Mouse (Mus musculus) layer of hippocampus, postnatal 14 days (tissue): ENCODE data around the gene Rnf220. TPM values are rescaled to one million over a fixed set of nuclear protein-coding genes. Genes with fewer than 3 reads are reported as not detected.

ENCODE experiments used
- DNase-seq, 2 experiments: peaks; one replicate each; pipeline ENCODE4 v3.0.0; 2021 to 2022; ENCODE audit warnings: low spot score in 2 of 2, mixed read lengths in 1 of 2
- long read RNA-seq, 2 experiments: library from polyadenylated mRNA; stranded (forward); transcript quantifications; one replicate each; pipeline ENCODE4 v2.0.0; 2021
- total RNA-seq, 2 experiments: library from RNA; stranded (reverse); gene quantifications; 2 replicates each; pipeline ENCODE4 v1.2.3; 2021

The Rnf220 gene
- 100 to 1,000 TPM; 140 to 146 TPM for total RNA-seq
- long read RNA-seq, experiment 1, transcript Rnf220-212 (11 exons, 1,949 nt), result major isoform, 12 of 163 reads
- long read RNA-seq, experiment 1, partial matches to known transcripts, result 6 of 163 reads
- long read RNA-seq, experiment 1, other reads (novel, unspliced or antisense), result 139 of 163 reads
- long read RNA-seq, experiment 2, transcript Rnf220-214 (3 exons, 728 nt), result major isoform, 10 of 181 reads
- long read RNA-seq, experiment 2, transcript Rnf220-212 (11 exons, 1,949 nt), result minor isoform, 6 of 181 reads
- long read RNA-seq, experiment 2, partial matches to known transcripts, result 5 of 181 reads
- long read RNA-seq, experiment 2, other reads (novel, unspliced or antisense), result 159 of 181 reads

GRCm38 (mm10) chr4:117496482-117497165 lies at the start of gene Rnf220:
Rnf220 (minus strand) TSS chr4:117497052.
- peak in 1 of 2 experiments; percentile 34 for DNase-seq

GRCm38 (mm10) chr4:117546616-117547015 lies 49.8 kb upstream of the Rnf220 start:
- DNase-seq, result no peak

GRCm38 (mm10) chr4:117545448-117545847 lies 48.6 kb upstream of the Rnf220 start:
- no peak for DNase-seq

- no peak for DNase-seq
Measured at GRCm38 (mm10) chr4:117540571-117540970, 43.7 kb upstream of the Rnf220 start.

DNA sequence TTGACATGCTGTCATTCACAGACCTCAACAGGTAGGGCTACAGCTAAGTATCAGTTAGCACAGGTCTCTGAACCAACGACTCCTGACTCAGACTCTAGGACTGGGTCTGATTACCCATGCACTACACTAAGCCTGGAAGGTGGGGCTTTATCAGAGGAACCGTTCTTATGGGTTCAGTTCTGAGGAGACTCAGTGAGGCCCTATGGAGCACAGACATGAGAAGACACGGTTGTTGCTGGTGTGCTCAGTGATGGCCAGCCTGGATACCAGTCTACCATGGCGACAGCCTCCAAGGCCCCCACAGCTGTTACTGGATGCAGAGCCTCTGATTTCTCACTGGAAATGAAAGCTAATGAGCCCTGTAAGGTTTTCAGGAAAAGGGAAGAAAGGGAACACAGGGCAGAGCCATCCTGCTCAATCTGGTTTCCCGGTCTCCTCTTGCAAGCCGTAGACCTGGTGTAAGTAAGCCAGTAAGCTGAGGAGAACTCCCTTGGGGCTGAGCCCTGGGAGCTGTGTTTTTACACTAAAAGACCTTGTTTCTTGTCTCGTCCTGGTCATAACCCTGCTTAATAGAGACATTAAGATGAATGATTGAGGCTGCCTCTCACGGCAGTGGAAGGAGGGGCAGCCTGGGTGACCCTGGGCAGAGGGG lies 42.6 kb upstream of the Rnf220 start:
- no peak for DNase-seq

- DNase-seq, result no peak
Measured at GRCm38 (mm10) chr4:117537002-117537401, 40.1 kb upstream of the Rnf220 start.

DNA sequence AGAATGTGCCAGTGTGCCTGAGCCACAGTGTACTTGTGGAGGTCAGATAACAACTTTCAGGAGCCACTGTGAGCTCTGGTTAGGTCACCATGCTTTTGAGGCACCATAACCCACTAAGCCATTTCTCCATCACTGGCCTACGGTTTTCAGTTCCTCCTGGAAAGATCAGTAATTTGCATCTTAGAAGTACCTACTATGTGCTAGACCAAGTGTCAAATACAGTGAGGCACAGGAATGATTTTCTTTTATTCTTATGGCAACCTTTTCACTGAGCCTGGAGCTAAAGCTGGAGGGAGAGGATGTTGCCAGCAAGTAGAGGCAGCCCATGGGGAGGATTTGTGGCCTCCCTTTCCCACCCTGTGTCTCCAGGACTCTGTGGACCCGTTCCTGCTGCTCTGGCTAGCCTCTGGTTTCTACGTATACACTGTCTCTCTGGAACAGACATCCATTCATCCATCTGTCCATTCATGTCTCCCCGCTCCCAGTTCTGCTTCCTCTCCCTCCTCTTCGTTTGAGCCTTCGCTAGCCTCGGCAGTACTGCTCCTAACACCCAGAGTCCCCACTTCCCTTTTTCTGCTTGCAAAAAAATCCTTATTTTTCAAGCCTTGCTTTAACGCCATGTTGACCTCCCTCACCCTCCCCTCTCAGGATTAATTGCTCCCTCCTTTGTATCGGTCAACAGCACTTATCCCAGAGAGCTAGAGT lies 38.8 kb upstream of the Rnf220 start:
- DNase-seq, result no peak

GRCm38 (mm10) chr4:117529843-117530242 lies 33.0 kb upstream of the Rnf220 start:
- DNase-seq, result no peak

GRCm38 (mm10) chr4:117527952-117528351 lies 31.1 kb upstream of the Rnf220 start:
- DNase-seq, result peak in 1 of 2 experiments; percentile 24

DNA sequence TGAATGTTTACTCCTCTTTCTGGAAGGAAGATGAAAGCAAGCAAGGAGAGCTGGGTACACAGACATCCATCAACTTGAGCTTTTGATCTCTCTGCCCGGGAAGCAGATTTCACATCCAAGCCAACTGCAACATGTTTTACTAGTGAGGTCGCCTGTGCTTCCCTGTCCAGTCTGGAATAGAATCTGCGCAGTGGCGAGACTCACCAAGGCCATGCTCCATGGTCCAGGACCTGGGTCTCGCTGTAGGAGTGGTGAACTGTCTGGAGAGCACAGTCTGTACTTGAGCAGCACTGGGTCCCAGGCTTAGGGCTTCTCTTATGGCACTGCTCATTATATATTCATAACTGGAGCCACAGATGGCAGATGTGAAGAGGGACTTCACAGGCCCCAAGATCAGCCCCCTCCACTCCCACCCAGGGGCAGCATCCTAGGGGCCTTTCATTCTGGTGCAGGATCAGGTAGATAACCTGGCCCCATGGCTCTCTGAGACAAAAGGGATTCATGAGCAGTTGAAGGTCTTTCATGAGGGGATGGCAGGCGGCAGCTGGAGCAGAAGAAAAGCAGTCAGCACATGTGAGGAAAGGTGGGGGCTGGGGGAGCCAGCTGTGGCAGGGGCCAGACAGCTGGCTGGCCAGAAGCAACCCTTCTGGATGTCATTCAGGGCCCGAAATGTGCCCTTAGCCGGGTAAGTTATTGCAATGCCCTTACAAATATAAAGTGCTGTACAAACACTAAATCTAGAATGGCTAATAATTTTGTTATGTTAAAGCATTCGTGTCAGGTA lies 30.5 kb upstream of the Rnf220 start:
- no peak for DNase-seq

GRCm38 (mm10) chr4:117525990-117526389 lies 29.1 kb upstream of the Rnf220 start:
- DNase-seq, result no peak

GRCm38 (mm10) chr4:117521350-117521749 lies 24.5 kb upstream of the Rnf220 start:
- DNase-seq, result no peak

GRCm38 (mm10) chr4:117518246-117518645 lies 21.4 kb upstream of the Rnf220 start:
- peak in 1 of 2 experiments; percentile 66 for DNase-seq

DNA sequence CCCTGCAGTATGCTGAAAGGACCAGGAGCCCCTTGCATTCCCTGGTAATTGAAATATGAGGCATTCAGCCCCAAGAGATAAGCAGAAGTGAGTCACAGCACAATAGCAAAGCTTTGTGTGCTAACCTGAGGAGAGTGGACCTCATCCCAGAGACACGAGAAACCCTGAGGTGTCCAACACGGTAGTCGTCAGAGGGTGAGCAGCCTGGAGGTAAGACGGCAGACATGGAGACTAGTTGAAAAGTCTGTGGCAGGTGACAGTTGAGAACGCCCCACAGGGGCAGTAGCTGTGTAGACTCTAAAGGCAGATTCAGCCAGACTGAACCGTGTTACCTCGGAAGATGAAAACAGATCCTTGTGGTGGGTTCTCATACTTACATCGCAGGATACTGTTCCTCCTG lies 2.2 kb upstream of the Rnf220 start:
- DNase-seq, result no peak

DNA sequence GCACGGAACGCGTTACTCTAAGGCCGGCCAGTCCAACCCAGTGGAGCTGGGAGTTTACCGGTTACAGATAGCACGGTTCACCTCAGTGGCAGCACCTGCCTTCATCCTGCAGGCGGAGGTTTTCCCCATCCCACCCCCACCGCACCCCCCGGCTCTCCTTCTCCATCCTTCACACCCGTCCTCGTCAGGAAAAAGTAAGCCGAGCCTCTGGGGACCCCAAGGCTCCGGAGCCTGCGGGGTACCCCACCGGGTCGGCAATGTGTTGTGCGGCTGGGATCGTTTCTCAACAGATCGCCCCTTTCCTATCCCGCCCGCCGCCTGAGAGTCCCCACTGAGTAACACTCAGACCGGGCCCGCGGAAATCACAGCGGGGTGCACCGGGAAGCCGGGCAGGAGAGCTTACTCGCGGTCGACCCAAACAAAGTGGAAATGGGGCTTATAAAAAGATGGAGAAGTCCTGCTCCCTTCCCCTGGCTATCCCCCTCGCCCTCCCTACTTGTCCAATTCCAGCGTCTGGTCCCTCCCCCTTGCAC lies 917 bp downstream of the Rnf220 start:
- no peak for DNase-seq

GRCm38 (mm10) chr4:117494911-117495501 lies 1.8 kb downstream of the Rnf220 start:
- DNase-seq, result no peak

- DNase-seq, result no peak
Measured at GRCm38 (mm10) chr4:117493905-117494851, 2.7 kb downstream of the Rnf220 start.

DNA sequence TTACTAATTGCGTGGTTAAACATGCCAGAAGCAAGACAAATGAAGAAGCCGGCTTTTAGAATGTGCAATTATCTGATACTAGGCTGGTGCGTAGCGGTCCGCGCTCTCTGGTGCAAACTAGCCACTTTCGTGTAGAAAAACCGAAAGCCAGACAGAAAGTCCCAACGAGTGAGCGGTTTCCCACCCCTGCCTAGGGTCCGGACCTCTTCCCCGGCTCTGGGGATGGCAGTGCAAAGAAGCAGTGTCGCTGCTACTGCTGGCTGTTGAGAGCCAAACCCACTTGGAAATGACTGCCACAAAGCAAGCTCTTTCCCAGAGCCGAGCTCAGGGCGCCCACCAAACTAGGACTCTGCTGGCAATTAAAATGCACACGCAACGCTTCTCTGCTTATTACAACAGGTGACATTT lies 3.7 kb downstream of the Rnf220 start:
- DNase-seq, result peak; percentile 40 to 45

DNA sequence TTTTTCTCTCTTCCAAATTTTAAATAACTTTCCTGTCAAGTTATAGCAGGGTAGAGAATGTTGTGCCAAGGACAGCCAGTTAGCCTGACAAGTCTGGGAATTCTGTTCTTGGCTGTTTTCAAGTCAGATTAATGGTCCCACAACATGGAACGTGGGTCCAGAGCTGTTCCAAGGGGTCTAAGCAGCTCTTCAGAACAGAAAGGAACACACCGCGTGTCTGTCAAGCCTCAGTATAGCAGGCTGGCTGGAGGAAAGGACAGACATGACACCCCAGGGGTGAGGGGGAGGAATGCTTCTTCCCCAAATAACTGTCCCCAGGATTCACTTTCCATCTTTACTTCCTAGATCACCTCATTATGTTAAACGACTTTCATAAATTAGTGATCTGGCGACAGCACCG lies 5.0 kb downstream of the Rnf220 start:
- no peak for DNase-seq
